Mouse (Mus musculus) ES-Bruce4 (cell line): Measurements from ENCODE around the gene 3110009E18Rik.

Experiments used
- CTCF ChIP-seq: IDR thresholded peaks from one replicate; pipeline ENCODE4 v1.8.1; 2011; ENCODE audit warnings: low read depth, low read length
- EP300 ChIP-seq: IDR thresholded peaks from 2 replicates; pipeline ENCODE4 v1.6.1; 2011; ENCODE audit warnings: low read depth, low read length; ENCODE audit not compliant: insufficient read depth
- POLR2A ChIP-seq: IDR thresholded peaks from one replicate; pipeline ENCODE4 v1.8.1; 2011; ENCODE audit warnings: low read length; ENCODE audit not compliant: insufficient read depth

- no peak for TF ChIP-seq POLR2A
- no peak for TF ChIP-seq EP300
- no peak for TF ChIP-seq CTCF
Observed at GRCm38 (mm10) chr1:120162616-120163015, 41.6 kb downstream of the 3110009E18Rik start.
